Mouse (Mus musculus): Measurements from ENCODE around the gene Gp9.

- TF ChIP-seq POLR2AphosphoS5 (IDR thresholded peaks at IDR 0.05; ENCODE audit: insufficient replicate concordance, low read depth, low read length) = no peak
- TF ChIP-seq CTCF (IDR thresholded peaks at IDR 0.05; ENCODE audit: low read depth, low read length) = no peak
- TF ChIP-seq GATA1 (IDR thresholded peaks at IDR 0.05; ENCODE audit: borderline replicate concordance, low read length) = no peak
- TF ChIP-seq TAL1 (conservative IDR thresholded peaks at IDR 0.05; ENCODE audit: low read depth, low read length) = no peak
- no peak for TF ChIP-seq GATA2 (IDR thresholded peaks at IDR 0.05; ENCODE audit: borderline replicate concordance, low read depth, low read length)
These were observed 36.6 kb downstream of the Gp9 start for GRCm38 (mm10) chr6:87814486-87814885.
